Mouse (Mus musculus) forebrain, embryonic 11.5 days (tissue): ENCODE measurements around the gene Agpat3. TPM values are rescaled to one million over a fixed set of nuclear protein-coding genes. Genes with fewer than 3 reads are reported as not detected.

Experiments
- ATAC-seq: fragments of 200-750 bp; cut with Nextera tagmentation; replicated peaks from 2 replicates; pipeline ENCODE4 v1.8.0; 2017; ENCODE audit warnings: moderate TSS enrichment; ENCODE audit not compliant: low FRiP score
- DNase-seq: peaks from one replicate; pipeline ENCODE4 v3.0.0-alpha.2; 2017; ENCODE audit warnings: low spot score
- H3K27ac ChIP-seq: fragments of 300-500 bp; sonication (generic); 2 replicates; pipeline ENCODE4 v1.5.1; 2014; ENCODE audit warnings: low read depth, low read length
- H3K27me3 ChIP-seq: fragments of 300-500 bp; sonication (generic); 2 replicates; pipeline ENCODE4 v1.6.1; 2014; ENCODE audit warnings: mild to moderate bottlenecking, low read length, mixed read lengths; ENCODE audit not compliant: control insufficient read depth, insufficient read depth
- H3K36me3 ChIP-seq: fragments of 300-500 bp; sonication (generic); 2 replicates; pipeline ENCODE4 v1.6.1; 2014; ENCODE audit warnings: mild to moderate bottlenecking, low read length, moderate library complexity, mixed read lengths; ENCODE audit not compliant: control insufficient read depth, insufficient read depth
- H3K4me1 ChIP-seq: fragments of 300-500 bp; sonication (generic); replicated peaks from 2 replicates; pipeline ENCODE4 v1.6.1; 2014; ENCODE audit warnings: low read length, mixed read lengths; ENCODE audit not compliant: control insufficient read depth, insufficient read depth
- H3K4me2 ChIP-seq: fragments of 300-500 bp; sonication (generic); 2 replicates; pipeline ENCODE4 v1.6.1; 2014; ENCODE audit warnings: low read depth, mild to moderate bottlenecking, low read length, moderate library complexity, mixed read lengths; ENCODE audit not compliant: severe bottlenecking
- H3K4me3 ChIP-seq: fragments of 300-500 bp; sonication (generic); 2 replicates; pipeline ENCODE4 v1.5.1; 2014; ENCODE audit warnings: low read depth, low read length
- H3K9ac ChIP-seq: fragments of 300-500 bp; sonication (generic); 2 replicates; pipeline ENCODE4 v1.6.1; 2014; ENCODE audit warnings: low read length
- H3K9me3 ChIP-seq: fragments of 300-500 bp; sonication (generic); 2 replicates; pipeline ENCODE4 v1.6.1; 2016; ENCODE audit warnings: low read length, mixed read lengths; ENCODE audit not compliant: control insufficient read depth
- WGBS: fragments of 180-500 bp; shearing (Covaris S2); extraction: QIAGEN DNeasy Blood & Tissue Kit; methylation state at CpG from one replicate; pipeline ENCODE4 v1.1.7; 2014; 5-methylcytosine and 5-hydroxymethylcytosine counted together
- polyA plus RNA-seq: library from polyadenylated mRNA; unstranded; fragments of >200 nt; fragmentation: Nextera tagmentation; extraction: Ambion mirVana; gene quantifications from 2 replicates; pipeline ENCODE4 v1.2.1, GENCODE M21; 2014

Agpat3 gene
- polyA plus RNA-seq, 1 experiment from 2014 or later = 52.3 TPM

DNA sequence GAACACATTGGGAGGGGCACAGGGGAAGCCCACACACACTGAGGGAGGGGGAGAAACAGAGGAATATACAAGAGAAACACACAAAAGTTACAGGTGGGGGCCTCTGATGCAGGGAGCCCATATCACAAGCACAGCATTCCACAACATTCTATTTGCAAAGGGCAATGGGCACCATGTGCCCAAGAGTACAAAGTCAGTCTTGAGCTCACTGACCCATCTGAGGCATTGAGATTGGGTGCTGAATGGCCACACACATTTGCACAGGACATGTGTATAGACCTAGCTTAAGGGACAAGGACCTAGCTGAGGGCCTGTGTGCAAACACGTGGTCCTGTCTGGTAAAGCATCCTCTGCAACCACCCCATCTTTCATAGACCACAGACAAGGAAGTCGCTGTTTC lies 6.8 kb downstream of the Agpat3 start:
- no peaks in the 10 kb centered on the region for H3K36me3 ChIP-seq
- H3K4me2 ChIP-seq = no peak overlapping the region
- no peaks in the 10 kb centered on the region for H3K9me3 ChIP-seq
- no peak overlapping the region for H3K9ac ChIP-seq
- 91% methylated on average over 2 of the region's 2 CpGs for WGBS
- no peaks in the 10 kb centered on the region for H3K4me1 ChIP-seq
- DNase-seq (no peak), ATAC-seq (no peak)
- no peaks in the 10 kb centered on the region for H3K27me3 ChIP-seq
- H3K27ac ChIP-seq = no peak overlapping the region
- no peak overlapping the region for H3K4me3 ChIP-seq

DNA sequence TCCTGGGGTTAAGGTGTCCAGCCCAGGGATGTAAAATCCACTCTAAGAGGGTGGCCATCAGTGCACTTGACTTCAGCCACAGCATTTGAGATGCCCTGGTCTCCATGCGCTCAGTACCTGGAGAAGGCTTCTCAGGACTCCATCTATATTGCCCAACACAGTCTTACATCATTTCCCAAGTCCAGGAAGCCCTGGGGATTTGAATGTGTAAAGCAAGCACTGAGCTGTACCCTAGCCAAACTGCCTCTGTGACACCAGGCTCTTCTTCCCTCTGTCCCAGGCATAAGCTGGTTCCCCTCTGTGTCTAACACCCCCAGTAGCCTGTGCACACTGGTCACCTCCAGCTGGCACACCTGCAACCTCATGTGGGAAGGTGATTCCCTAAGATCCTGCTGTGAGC lies 10.2 kb downstream of the Agpat3 start:
- Histone ChIP-seq H3K9me3 (no peaks in the 10 kb centered on the region), H3K4me2 (no peak overlapping the region), H3K4me3 (no peak overlapping the region), H3K4me1 (no peaks in the 10 kb centered on the region), H3K27me3 (no peaks in the 10 kb centered on the region), H3K27ac (no peak overlapping the region), H3K9ac (no peak overlapping the region), H3K36me3 (no peaks in the 10 kb centered on the region)
- ATAC-seq (no peak), DNase-seq (no peak)
- 95% methylated on average over 1 of the region's 1 CpGs for WGBS

DNA sequence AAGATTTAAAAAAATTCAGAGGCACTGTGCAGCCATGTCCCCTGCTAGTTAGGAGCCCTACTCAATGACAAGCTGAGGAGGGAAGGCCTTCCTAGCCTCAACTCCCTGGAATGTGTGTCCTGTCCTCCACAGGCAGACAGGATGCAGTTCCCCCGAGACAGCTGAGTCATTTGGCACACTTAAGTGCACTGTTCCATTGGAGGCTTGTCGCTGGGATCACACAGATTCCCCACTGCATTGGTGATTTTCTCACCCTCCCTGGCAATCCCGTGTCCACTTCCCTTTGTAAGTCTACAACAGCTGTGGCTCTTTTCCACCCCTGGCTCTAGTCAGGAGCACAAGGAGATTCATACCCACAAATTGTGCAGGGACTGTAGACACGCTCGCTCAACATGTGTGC lies 14.1 kb downstream of the Agpat3 start:
- no peak overlapping the region for H3K4me2 ChIP-seq
- 81% methylated on average over 5 of the region's 5 CpGs for WGBS
- H3K27ac ChIP-seq = no peak overlapping the region
- no peak overlapping the region for H3K9ac ChIP-seq
- ATAC-seq (no peak), DNase-seq (no peak)
- H3K4me1 ChIP-seq = no peaks in the 10 kb centered on the region
- H3K36me3 ChIP-seq = no peaks in the 10 kb centered on the region
- no peaks in the 10 kb centered on the region for H3K9me3 ChIP-seq
- H3K27me3 ChIP-seq = no peaks in the 10 kb centered on the region
- no peak overlapping the region for H3K4me3 ChIP-seq

DNA sequence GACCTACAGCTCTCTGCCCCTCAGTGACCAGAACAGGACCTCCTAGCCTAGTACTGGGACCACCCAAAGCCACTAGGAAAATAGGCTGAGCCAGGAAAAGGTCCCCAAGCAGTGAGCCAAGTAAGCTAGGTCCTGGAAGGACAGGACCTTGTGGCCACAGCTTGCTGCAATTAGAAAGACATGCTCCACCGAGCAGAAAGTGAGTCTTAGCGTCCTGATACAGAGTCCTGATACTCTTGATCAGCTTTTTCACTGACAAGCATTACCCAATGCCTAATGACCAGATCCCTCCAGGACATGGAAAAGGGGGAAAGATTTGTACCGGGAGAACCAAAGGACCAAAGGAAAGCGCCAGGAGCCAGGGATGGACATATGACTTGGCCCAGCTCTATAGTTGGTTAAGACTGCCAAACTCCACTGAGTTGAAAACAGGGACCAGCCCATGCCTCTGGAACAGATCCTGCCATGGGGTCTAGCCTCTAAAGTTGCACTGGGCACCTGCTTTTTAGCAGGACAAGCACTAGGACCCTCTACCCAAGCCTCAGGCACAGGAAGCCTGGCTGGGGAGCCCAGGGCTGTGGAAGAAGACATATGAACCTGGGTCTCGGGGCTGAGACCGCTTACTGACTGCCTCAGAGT lies 17.2 kb downstream of the Agpat3 start:
- ATAC-seq (no peak), DNase-seq (no peak)
- no peak overlapping the region for H3K27ac ChIP-seq
- no peaks in the 10 kb centered on the region for H3K36me3 ChIP-seq
- WGBS = 65% methylated on average over 6 of the region's 6 CpGs
- no peak overlapping the region for H3K4me3 ChIP-seq
- no peaks in the 10 kb centered on the region for H3K27me3 ChIP-seq
- no peaks in the 10 kb centered on the region for H3K9me3 ChIP-seq
- no peaks in the 10 kb centered on the region for H3K4me1 ChIP-seq
- no peak overlapping the region for H3K4me2 ChIP-seq
- H3K9ac ChIP-seq = no peak overlapping the region

DNA sequence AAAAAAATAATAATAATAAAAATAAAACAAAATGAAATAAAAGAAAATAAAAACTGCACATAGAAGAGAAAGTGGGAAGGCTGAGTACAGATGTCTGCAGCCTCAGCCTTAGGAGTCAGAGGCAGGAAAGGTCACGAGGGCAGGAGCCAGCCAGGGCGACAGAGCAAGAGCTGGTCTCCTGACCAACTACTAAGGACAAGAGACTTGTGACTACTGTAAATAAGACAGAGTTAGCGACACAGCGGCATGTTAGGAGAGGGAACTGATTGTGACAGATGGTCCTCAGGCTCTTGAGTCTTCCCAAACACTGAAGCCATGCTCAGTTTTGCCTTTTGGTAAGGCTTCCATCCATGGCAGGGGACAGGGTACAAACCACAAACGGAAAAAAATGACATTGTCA lies 20.7 kb downstream of the Agpat3 start:
- no peaks in the 10 kb centered on the region for H3K36me3 ChIP-seq
- H3K9ac ChIP-seq = no peak overlapping the region
- no peak for DNase-seq
- no peak for ATAC-seq
- H3K4me1 ChIP-seq = no peaks in the 10 kb centered on the region
- WGBS = 89% methylated on average over 5 of the region's 5 CpGs
- no peak overlapping the region for H3K27ac ChIP-seq
- H3K9me3 ChIP-seq = no peaks in the 10 kb centered on the region
- H3K4me2 ChIP-seq = no peak overlapping the region
- H3K4me3 ChIP-seq = no peak overlapping the region
- no peaks in the 10 kb centered on the region for H3K27me3 ChIP-seq

DNA sequence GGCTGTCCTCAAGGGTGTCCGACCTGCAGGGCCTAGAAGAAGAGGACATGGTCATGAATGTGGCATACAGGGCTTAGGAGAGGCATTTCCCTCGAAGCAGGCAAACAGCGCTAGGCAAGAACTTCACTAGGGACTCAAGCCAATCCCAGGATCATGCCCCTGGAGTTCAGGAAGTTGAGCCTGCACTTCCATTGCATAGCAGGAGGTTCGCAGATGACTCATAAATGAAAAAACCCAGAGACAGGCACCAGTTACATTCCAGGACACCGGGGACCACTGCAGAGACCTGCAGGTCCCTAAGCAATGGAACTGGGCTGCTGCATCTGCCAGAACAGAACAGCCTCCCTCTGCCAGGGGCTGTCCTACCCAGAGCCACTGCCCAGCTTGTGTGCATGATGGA lies 23.0 kb downstream of the Agpat3 start:
- H3K4me2 ChIP-seq = no peak overlapping the region
- DNase-seq (no peak), ATAC-seq (no peak)
- H3K9ac ChIP-seq = no peak overlapping the region
- no peaks in the 10 kb centered on the region for H3K4me1 ChIP-seq
- WGBS = 90% methylated on average over 5 of the region's 5 CpGs
- H3K9me3 ChIP-seq = no peaks in the 10 kb centered on the region
- no peaks in the 10 kb centered on the region for H3K27me3 ChIP-seq
- no peaks in the 10 kb centered on the region for H3K36me3 ChIP-seq
- no peak overlapping the region for H3K4me3 ChIP-seq
- H3K27ac ChIP-seq = no peak overlapping the region

DNA sequence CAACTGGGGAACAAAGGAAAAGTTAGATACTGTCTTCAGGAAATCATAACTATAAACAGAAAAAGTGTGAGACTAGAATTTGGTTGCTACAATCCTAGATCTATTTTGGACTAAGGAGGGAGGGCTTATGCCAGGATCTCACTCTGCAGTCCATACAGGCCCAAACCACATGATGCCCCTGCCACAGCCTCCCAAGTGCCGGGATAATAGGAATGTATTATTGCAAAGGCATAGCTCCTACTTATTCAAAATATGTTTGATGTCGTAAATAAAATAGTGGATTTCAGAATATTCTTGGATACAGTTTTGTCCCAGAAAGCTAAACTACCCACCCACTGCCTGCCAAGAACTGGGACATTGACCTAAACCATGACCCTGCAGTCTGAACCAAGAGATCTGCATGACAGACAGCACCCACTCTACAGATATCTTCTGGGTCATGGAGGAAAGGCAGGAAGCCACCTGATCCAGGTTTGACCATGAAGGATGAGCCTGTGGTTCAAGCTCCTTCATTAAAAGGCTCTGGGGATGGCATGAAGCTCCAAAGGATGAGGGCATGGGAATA lies 24.2 kb downstream of the Agpat3 start:
- WGBS = 92% methylated on average over 2 of the region's 2 CpGs
- Histone ChIP-seq H3K9ac (no peak overlapping the region), H3K36me3 (no peaks in the 10 kb centered on the region), H3K27me3 (no peaks in the 10 kb centered on the region), H3K4me2 (no peak overlapping the region), H3K4me1 (no peaks in the 10 kb centered on the region), H3K9me3 (no peaks in the 10 kb centered on the region), H3K4me3 (no peak overlapping the region), H3K27ac (no peak overlapping the region)
- no peak for DNase-seq
- no peak for ATAC-seq

DNA sequence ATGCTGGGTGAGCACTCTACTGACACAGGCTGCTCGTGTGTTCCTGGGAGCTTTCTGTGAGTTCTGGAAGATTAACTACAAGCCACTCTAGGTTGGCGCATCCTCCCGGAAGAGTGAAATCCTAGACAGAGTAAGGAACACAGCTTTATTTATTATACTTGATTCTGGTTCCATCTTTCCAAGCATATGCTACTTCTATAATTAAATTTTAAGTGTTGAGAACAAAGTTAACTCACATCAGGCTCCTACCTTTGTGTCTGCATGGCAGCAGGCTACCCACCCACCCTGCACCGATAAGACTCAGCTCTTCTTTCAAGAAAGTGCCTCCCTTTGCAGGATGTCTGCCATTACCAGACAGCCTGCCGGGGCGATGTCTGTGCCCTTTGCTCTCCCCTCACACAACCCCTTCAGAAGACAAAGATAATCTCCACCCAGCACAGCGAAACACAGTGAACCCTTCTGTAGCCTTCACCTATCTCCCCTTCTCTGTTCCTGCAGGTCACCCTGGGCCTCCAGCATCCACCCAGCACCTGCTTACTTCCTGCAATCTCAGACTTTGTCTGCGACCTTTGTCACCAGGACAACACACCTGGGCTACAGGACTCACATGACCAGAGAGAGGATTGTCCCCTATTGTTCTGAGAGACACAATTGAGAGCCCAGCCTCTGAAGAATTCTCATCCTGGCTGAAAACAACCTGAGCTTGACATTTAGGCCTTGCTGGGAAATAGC lies 26.2 kb downstream of the Agpat3 start:
- no peak overlapping the region for H3K4me2 ChIP-seq
- H3K4me3 ChIP-seq = no peak overlapping the region
- no peak overlapping the region for H3K27ac ChIP-seq
- H3K36me3 ChIP-seq = no peaks in the 10 kb centered on the region
- H3K9ac ChIP-seq = no peak overlapping the region
- no peaks in the 10 kb centered on the region for H3K27me3 ChIP-seq
- ATAC-seq (no peak), DNase-seq (no peak)
- WGBS = 80% methylated on average over 8 of the region's 8 CpGs
- no peaks in the 10 kb centered on the region for H3K4me1 ChIP-seq
- H3K9me3 ChIP-seq = no peaks in the 10 kb centered on the region
